Mouse (Mus musculus) forebrain, embryonic 12.5 days (tissue): ENCODE measurements at regions not wholly inside any gene's neighbourhood (a gene's known extent, or its start where the extent isn't known, plus 50 kb on each side); places are given as distances from the start of the nearest gene placed in this dataset.

Experiments
- ATAC-seq: fragments of 200-750 bp; cut with Nextera tagmentation; 2 replicates; pipeline ENCODE4 v1.8.0; 2017; ENCODE audit warnings: moderate TSS enrichment; ENCODE audit not compliant: low FRiP score
- H3K27ac ChIP-seq: fragments of 300-500 bp; sonication (generic); 2 replicates; pipeline ENCODE4 v1.5.1; 2016; ENCODE audit warnings: mild to moderate bottlenecking
- H3K27me3 ChIP-seq: fragments of 300-500 bp; sonication (generic); 2 replicates; pipeline ENCODE4 v1.6.1; 2016; ENCODE audit warnings: mild to moderate bottlenecking
- H3K36me3 ChIP-seq: fragments of 300-500 bp; sonication (generic); replicated peaks from 2 replicates; pipeline ENCODE4 v1.6.1; 2016; ENCODE audit warnings: mild to moderate bottlenecking
- H3K4me1 ChIP-seq: fragments of 300-500 bp; sonication (generic); 2 replicates; pipeline ENCODE4 v1.6.1; 2016
- H3K4me2 ChIP-seq: fragments of 300-500 bp; sonication (generic); 2 replicates; pipeline ENCODE4 v1.6.1; 2016; ENCODE audit warnings: mild to moderate bottlenecking, moderate library complexity
- H3K4me3 ChIP-seq: fragments of 300-500 bp; sonication (generic); replicated peaks from 2 replicates; pipeline ENCODE4 v1.5.1; 2016; ENCODE audit warnings: mild to moderate bottlenecking
- H3K9ac ChIP-seq: fragments of 300-500 bp; sonication (generic); 2 replicates; pipeline ENCODE4 v1.6.1; 2016; ENCODE audit warnings: mild to moderate bottlenecking
- H3K9me3 ChIP-seq: fragments of 300-500 bp; sonication (generic); 2 replicates; pipeline ENCODE4 v1.6.1; 2016
- WGBS: fragments of 180-500 bp; shearing (Covaris S2); methylation state at CpG from one replicate; pipeline ENCODE4 v1.1.7; 2016; 5-methylcytosine and 5-hydroxymethylcytosine counted together

GRCm38 (mm10) chr4:64335814-64336213 lies 289.0 kb upstream of the Tnc start:
- whole genome bisulfite sequencing = 57% methylated on average over 2 of the region's 2 CpGs
- H3K4me3 ChIP-seq = no peak overlapping the region
- no peak for ATAC-seq

DNA sequence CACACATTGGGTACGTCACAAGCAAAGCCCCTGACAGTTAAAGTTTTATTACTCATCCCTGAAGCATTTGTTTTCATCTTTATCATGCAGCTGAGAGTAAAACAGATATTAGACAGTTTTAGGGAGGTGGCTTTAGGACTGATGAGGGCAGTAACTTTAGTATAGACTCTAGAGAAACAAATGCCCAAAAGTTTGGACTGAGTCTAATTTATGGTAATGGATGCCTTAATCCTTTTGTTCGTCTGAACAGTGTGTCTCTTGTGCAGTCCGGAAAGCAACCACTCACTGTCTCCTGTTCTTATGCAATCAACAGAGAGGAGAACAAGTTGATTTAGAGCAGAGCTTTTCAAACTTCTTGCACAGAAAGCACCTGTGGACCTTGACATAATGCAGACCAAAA lies 283.4 kb upstream of the Tnc start:
- H3K27me3 ChIP-seq = no peaks in the 10 kb centered on the region
- H3K9me3 ChIP-seq = no peaks in the 10 kb centered on the region
- no peak overlapping the region for H3K4me3 ChIP-seq
- no peak overlapping the region for H3K4me2 ChIP-seq
- H3K9ac ChIP-seq = no peak overlapping the region
- WGBS = 40% methylated on average over 3 of the region's 3 CpGs
- peaks cover 4% of the 10 kb centered on the region; the same call in 1 of the 2 replicates for H3K4me1 ChIP-seq
- no peaks in the 10 kb centered on the region for H3K36me3 ChIP-seq
- 0 out of 2 replicates have a peak, but pooled peaks have one; percentile 27 for ATAC-seq
- H3K27ac ChIP-seq = no peak overlapping the region

More at GRCm38 (mm10) chr4:64335814-64336213, 289.0 kb upstream of the Tnc start:
- Histone ChIP-seq H3K4me2 (no peak overlapping the region), H3K9me3 (no peaks in the 10 kb centered on the region), H3K27me3 (no peaks in the 10 kb centered on the region), H3K36me3 (no peaks in the 10 kb centered on the region), H3K4me1 (no peaks in the 10 kb centered on the region), H3K9ac (no peak overlapping the region), H3K27ac (no peak overlapping the region)

DNA sequence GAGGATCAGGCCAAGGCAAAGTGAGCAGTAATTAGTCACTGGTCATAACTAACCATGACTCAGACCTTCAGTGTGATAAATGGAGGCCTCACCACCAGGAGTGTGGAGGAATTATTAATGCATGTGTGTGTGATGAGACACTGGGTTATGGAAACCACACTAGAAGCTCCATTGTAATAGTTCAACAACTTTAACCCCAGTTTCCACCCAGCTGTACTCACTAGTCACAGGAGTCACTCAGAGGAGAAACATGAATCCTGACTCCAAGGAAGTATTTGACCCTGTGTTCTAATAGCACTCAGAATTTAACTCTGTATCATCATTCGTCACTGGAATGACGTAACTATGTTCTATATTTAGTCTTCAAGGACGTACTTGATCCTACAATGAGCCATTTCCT lies 277.6 kb upstream of the Tnc start:
- Histone ChIP-seq H3K36me3 (no peaks in the 10 kb centered on the region), H3K4me1 (no peaks in the 10 kb centered on the region), H3K4me3 (no peak overlapping the region), H3K27me3 (no peaks in the 10 kb centered on the region), H3K4me2 (no peak overlapping the region), H3K9me3 (no peaks in the 10 kb centered on the region), H3K27ac (no peak overlapping the region), H3K9ac (no peak overlapping the region)
- WGBS = 89% methylated on average over 3 of the region's 3 CpGs
- ATAC-seq = no peak

DNA sequence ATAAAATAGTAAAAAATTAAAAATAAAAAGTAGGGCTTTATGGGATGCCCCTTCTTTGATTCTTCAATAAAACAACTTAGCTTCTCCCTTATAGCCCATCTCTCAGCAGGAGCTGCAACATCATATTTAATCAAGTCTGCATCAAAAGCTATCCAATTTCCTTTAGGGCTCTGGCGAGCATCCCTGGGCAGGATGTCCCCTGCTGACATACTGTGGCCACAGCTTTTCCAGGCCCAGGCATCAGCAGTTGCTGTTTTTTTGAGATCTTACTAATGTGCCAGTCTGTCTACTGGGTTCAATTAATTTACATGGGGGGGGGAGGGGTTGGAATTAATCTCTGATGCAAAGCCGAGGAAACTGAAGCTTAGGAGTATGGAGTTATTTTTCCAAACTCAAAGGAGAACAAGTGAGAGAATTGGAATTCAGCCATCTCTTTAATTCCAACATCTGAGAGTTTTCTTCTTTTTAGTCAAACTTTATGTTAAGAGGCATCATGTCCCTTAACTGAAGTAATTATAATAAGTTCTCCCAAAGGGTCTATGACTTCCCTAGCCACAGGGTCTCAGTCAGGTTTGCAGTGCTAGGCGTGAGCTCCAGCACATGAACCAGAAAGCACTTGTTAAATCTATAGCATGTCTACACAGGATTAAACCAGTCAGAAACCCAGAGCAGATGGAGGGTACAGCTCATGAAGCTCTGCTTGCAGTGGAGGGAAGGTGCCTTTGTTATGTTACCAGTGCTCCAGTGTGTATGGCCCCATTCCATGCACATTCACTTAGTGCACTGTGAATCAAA lies 269.9 kb upstream of the Tnc start:
- H3K4me3 ChIP-seq = no peak overlapping the region
- H3K4me1 ChIP-seq = no peaks in the 10 kb centered on the region
- no peak for ATAC-seq
- H3K27me3 ChIP-seq = no peaks in the 10 kb centered on the region
- no peaks in the 10 kb centered on the region for H3K36me3 ChIP-seq
- no peak overlapping the region for H3K4me2 ChIP-seq
- 71% methylated on average over 3 of the region's 3 CpGs for WGBS
- H3K9me3 ChIP-seq = no peaks in the 10 kb centered on the region
- no peak overlapping the region for H3K9ac ChIP-seq
- no peak overlapping the region for H3K27ac ChIP-seq

GRCm38 (mm10) chr4:64296941-64297340 lies 250.1 kb upstream of the Tnc start:
- no peak overlapping the region for H3K4me2 ChIP-seq
- WGBS = 84% methylated on average over 2 of the region's 2 CpGs
- no peak overlapping the region for H3K9ac ChIP-seq
- no peaks in the 10 kb centered on the region for H3K9me3 ChIP-seq
- no peaks in the 10 kb centered on the region for H3K36me3 ChIP-seq
- no peak for ATAC-seq
- no peaks in the 10 kb centered on the region for H3K27me3 ChIP-seq
- H3K27ac ChIP-seq = no peak overlapping the region
- H3K4me1 ChIP-seq = no peaks in the 10 kb centered on the region
- H3K4me3 ChIP-seq = no peak overlapping the region

DNA sequence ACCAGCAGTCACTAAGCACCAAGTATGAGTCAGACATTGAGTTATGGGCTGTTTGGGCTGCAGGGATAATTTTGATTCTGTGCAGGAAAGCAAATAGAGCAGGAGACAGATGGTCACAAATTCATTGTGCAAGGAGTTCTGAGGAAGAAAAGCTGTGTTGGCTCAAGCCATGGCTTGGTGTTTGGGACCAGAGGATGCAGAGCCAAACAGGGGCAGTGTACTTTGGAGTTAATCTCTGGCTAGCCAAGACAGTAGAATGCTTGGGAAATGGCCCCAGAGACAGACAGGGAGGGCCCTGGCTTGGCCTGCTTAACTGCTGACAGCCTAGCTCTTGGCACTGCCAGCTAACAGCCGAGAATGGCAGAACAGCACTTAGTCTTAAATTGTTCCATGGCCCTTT lies 235.7 kb upstream of the Tnc start:
- H3K9ac ChIP-seq = no peak overlapping the region

DNA sequence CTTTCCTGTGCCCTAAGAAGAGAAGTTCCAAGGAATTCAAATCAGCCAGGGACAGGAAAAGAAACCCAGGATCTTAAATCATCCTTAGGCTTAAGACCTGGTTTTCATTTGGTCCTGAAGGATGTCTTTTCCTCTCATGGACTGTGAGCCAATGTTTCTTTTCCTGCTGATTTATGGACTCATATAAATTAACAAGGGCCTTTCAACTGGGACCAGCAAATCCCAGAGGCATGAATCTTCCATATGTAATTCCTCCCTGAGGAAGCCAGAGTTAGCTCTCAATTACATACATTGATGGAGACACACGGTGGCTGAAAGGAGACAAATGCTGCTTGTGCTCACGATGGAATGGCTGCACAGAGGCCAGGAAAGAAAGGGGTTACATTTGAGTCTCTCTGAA lies 230.2 kb upstream of the Tnc start:
- H3K9ac ChIP-seq = no peak overlapping the region
- no peaks in the 10 kb centered on the region for H3K27me3 ChIP-seq
- H3K27ac ChIP-seq = no peak overlapping the region
- no peaks in the 10 kb centered on the region for H3K9me3 ChIP-seq
- ATAC-seq = no peak
- no peak overlapping the region for H3K4me2 ChIP-seq
- H3K4me1 ChIP-seq = no peaks in the 10 kb centered on the region
- no peak overlapping the region for H3K4me3 ChIP-seq
- no peaks in the 10 kb centered on the region for H3K36me3 ChIP-seq
- 63% methylated on average over 2 of the region's 2 CpGs for whole genome bisulfite sequencing

More for the DNA sequence above, 235.7 kb upstream of the Tnc start:
- Histone ChIP-seq H3K4me3 (no peak overlapping the region), H3K4me2 (no peak overlapping the region), H3K36me3 (no peaks in the 10 kb centered on the region), H3K4me1 (no peaks in the 10 kb centered on the region), H3K9me3 (no peaks in the 10 kb centered on the region), H3K27ac (no peak overlapping the region), H3K27me3 (no peaks in the 10 kb centered on the region)
- 79% methylated on average over 1 of the region's 1 CpGs for WGBS
- no peak for ATAC-seq

- Histone ChIP-seq H3K27ac (no peak overlapping the region), H3K27me3 (no peaks in the 10 kb centered on the region), H3K9ac (no peak overlapping the region), H3K4me2 (no peak overlapping the region), H3K36me3 (no peaks in the 10 kb centered on the region), H3K4me1 (no peaks in the 10 kb centered on the region), H3K9me3 (no peaks in the 10 kb centered on the region), H3K4me3 (no peak overlapping the region)
- ATAC-seq = no peak
- WGBS = 92% methylated on average over 3 of the region's 3 CpGs
Observed at GRCm38 (mm10) chr4:64274291-64274960, 227.6 kb upstream of the Tnc start.

DNA sequence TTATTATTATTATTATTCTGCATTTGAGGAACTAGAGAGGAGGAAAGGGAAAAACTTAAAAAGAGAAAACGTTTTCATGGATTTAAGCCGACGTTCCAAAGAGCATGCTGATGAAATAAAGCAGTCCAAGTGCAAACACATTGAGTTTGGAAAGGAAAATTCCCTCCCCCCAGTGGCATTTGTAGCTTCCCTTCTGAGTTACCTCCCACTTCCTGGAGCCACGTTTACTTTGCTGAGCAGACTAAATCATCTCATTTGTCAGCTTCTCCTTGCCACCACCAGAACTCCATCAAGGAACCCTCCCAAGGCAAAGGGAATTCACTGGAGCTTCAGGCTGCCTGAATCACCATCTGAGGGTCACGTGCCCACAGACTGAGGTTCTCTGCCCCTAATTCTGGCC lies 223.0 kb upstream of the Tnc start:
- Histone ChIP-seq H3K4me3 (no peak overlapping the region), H3K27me3 (no peaks in the 10 kb centered on the region), H3K9me3 (no peaks in the 10 kb centered on the region), H3K4me2 (no peak overlapping the region), H3K4me1 (no peaks in the 10 kb centered on the region), H3K36me3 (no peaks in the 10 kb centered on the region), H3K9ac (no peak overlapping the region), H3K27ac (no peak overlapping the region)
- 73% methylated on average over 5 of the region's 5 CpGs for WGBS
- no peak for ATAC-seq

DNA sequence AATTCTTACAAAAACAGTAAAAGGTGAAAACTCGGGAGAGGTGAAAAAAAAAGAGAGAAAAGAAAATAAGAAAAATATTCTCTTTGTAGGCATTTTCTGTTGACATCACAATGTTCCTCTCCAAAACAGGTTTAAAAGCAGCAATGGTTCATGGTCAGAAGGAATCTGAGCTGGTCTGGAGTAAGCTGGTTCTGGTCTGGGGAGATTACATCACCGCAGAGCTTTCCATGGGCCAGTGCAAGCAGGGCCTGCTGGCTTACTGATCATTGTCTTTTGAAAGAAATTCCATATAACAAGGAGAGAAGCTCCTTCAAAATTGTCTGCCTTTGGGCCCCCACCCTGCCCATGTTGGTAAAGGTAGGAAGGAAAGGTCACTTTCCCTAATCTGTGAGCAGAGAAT lies 222.3 kb upstream of the Tnc start:
- ATAC-seq = no peak
- H3K4me2 ChIP-seq = no peak overlapping the region
- 86% methylated on average over 2 of the region's 2 CpGs for WGBS

GRCm38 (mm10) chr4:64260473-64260872 lies 213.7 kb upstream of the Tnc start:
- no peak for ATAC-seq

More for the DNA sequence above, 222.3 kb upstream of the Tnc start:
- Histone ChIP-seq H3K27ac (no peak overlapping the region), H3K27me3 (no peaks in the 10 kb centered on the region), H3K4me3 (no peak overlapping the region), H3K36me3 (no peaks in the 10 kb centered on the region), H3K4me1 (no peaks in the 10 kb centered on the region), H3K9me3 (no peaks in the 10 kb centered on the region), H3K9ac (no peak overlapping the region)

GRCm38 (mm10) chr4:64260188-64260444 lies 213.3 kb upstream of the Tnc start:
- Histone ChIP-seq H3K27ac (no peak overlapping the region), H3K36me3 (no peaks in the 10 kb centered on the region), H3K27me3 (no peaks in the 10 kb centered on the region), H3K4me1 (no peaks in the 10 kb centered on the region), H3K4me3 (no peak overlapping the region), H3K4me2 (no peak overlapping the region), H3K9ac (no peak overlapping the region), H3K9me3 (no peaks in the 10 kb centered on the region)
- peak; percentile 17; the same call in 1 of the 2 replicates for ATAC-seq

More at GRCm38 (mm10) chr4:64260473-64260872, 213.7 kb upstream of the Tnc start:
- Histone ChIP-seq H3K9me3 (no peaks in the 10 kb centered on the region), H3K27me3 (no peaks in the 10 kb centered on the region), H3K4me2 (no peak overlapping the region), H3K4me1 (no peaks in the 10 kb centered on the region), H3K27ac (no peak overlapping the region), H3K4me3 (no peak overlapping the region), H3K9ac (no peak overlapping the region), H3K36me3 (no peaks in the 10 kb centered on the region)
